ENCODE assay signal across 8 mouse cellular contexts in the genomic region with DNA sequence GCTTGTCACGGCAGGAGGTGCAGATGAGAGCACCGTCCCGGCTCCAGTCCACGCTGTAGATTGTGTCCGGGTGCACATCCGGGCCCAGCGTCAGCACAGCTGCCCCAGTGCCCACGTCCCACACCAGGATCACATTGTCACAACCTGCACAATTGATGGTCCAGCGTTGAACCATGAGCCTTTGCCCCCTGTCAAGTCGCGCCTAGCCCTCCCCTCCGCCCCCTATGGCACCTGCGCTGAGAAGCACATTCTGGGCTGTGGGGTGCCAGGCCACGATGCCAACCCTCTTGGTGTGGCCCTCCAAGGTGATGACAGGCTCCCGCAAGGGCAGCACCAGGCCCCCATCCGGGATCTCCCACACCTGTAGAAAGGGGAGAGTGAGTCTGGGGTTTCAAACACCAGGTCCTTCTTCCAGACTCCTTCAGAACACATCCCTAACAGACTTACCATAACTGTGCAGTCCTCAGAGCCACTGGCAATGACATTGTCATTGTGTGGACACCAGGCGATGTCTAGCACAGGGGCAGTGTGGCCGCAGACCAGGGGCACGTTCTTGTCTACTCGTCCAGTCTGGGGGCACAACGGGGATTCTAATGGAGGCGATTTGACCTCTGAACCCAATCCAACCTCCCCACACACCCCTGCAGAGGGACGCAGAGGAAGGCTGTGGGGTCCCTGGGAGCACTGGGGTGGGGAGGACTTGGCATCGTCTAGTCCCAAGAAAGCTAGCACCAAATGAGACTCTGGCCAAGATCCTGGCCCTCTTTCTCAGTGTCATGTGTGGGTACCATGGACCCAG. TPM values are rescaled to one million over a fixed set of nuclear protein-coding genes. Genes with fewer than 3 reads are reported as not detected.
A peak's percentile ranks its signal among the peaks of the same experiment; 100 is the strongest.
DNase-seq lines count a peak whose midpoint lies in the region; ATAC-seq lines count a peak whose summit lies in the region.

No protein-coding gene starts in this region.

- ATAC-seq in kidney, embryonic 16.5 days (ENCODE audit: low FRiP score, low TSS enrichment): 0 out of 2 replicates have a peak, but pooled peaks have one; percentile 15
- no peak for ATAC-seq in embryonic facial prominence, embryonic 13.5 days (ENCODE audit: insufficient number of reproducible peaks, insufficient read depth, low FRiP score, low TSS enrichment, low read depth)
- ATAC-seq in intestine, embryonic 14.5 days (replicated peaks; ENCODE audit: low FRiP score, low TSS enrichment, low read depth): no peak
- no peak for ATAC-seq in neural tube, embryonic 14.5 days (ENCODE audit: low read depth)
- no peak for ATAC-seq in CD4-positive, CD25-positive, alpha-beta regulatory T cell, adult 4 months

- no peak overlapping the region for H3K27ac ChIP-seq in kidney, embryonic 16.5 days (ENCODE audit: low read length)
- no peak overlapping the region for H3K27ac ChIP-seq in embryonic facial prominence, embryonic 13.5 days
- no peak overlapping the region for H3K27ac ChIP-seq in intestine, embryonic 14.5 days (ENCODE audit: low read depth)
- H3K27ac ChIP-seq in neural tube, embryonic 14.5 days (ENCODE audit: low read depth, low read length): no peak overlapping the region

- H3K4me1 ChIP-seq in kidney, embryonic 16.5 days (ENCODE audit: insufficient read depth, low read length): peaks cover 19% of the 10 kb centered on the region
- H3K4me1 ChIP-seq in embryonic facial prominence, embryonic 13.5 days: peaks cover 28% of the 10 kb centered on the region
- peaks cover 6% of the 10 kb centered on the region for H3K4me1 ChIP-seq in intestine, embryonic 14.5 days (replicated peaks; ENCODE audit: control insufficient read depth, insufficient read depth, low read length)
- peaks cover 23% of the 10 kb centered on the region for H3K4me1 ChIP-seq in neural tube, embryonic 14.5 days (ENCODE audit: control insufficient read depth, insufficient read depth, low read length)

- peaks cover 19% of the 10 kb centered on the region for H3K27me3 ChIP-seq in kidney, embryonic 16.5 days (ENCODE audit: insufficient read depth, low read length)
- H3K27me3 ChIP-seq in embryonic facial prominence, embryonic 13.5 days: peaks cover 40% of the 10 kb centered on the region
- peaks cover 30% of the 10 kb centered on the region for H3K27me3 ChIP-seq in intestine, embryonic 14.5 days (replicated peaks; ENCODE audit: control insufficient read depth, insufficient read depth, low read length)
- no peaks in the 10 kb centered on the region for H3K27me3 ChIP-seq in neural tube, embryonic 14.5 days (ENCODE audit: control insufficient read depth, insufficient read depth, low read length)

- no peaks in the 10 kb centered on the region for H3K36me3 ChIP-seq in kidney, embryonic 16.5 days (ENCODE audit: insufficient read depth, low read length)
- 0 out of 2 replicates have a peak, but pooled peaks cover 16% of the 10 kb centered on the region for H3K36me3 ChIP-seq in embryonic facial prominence, embryonic 13.5 days
- peaks cover 6% of the 10 kb centered on the region; the same call in 1 of the 2 replicates for H3K36me3 ChIP-seq in intestine, embryonic 14.5 days (ENCODE audit: control insufficient read depth, insufficient read depth, low read length)
- H3K36me3 ChIP-seq in neural tube, embryonic 14.5 days (ENCODE audit: control insufficient read depth, insufficient read depth, low read length): peaks cover 7% of the 10 kb centered on the region

- H3K4me2 ChIP-seq in kidney, embryonic 16.5 days (replicated peaks; ENCODE audit: low read depth, low read length): peak overlapping the region; percentile 36
- peak overlapping the region; percentile 36 for H3K4me2 ChIP-seq in embryonic facial prominence, embryonic 13.5 days
- peak overlapping the region; percentile 3; the same call in 1 of the 2 replicates for H3K4me2 ChIP-seq in intestine, embryonic 14.5 days (ENCODE audit: low read length)
- H3K4me2 ChIP-seq in neural tube, embryonic 14.5 days (ENCODE audit: low read depth, low read length): peak overlapping the region; percentile 23; the same call in 1 of the 2 replicates

- 0 out of 2 replicates have a peak overlapping the region, but pooled peaks have one; percentile 48 for H3K9ac ChIP-seq in kidney, embryonic 16.5 days (replicated peaks; ENCODE audit: low read length)
- H3K9ac ChIP-seq in embryonic facial prominence, embryonic 13.5 days: peak overlapping the region; percentile 49; the same call in 1 of the 2 replicates
- H3K9ac ChIP-seq in intestine, embryonic 14.5 days (ENCODE audit: low read length): no peak overlapping the region
- H3K9ac ChIP-seq in neural tube, embryonic 14.5 days (replicated peaks; ENCODE audit: low read depth, low read length): 0 out of 2 replicates have a peak overlapping the region, but pooled peaks have one; percentile 25

- H3K4me3 ChIP-seq in kidney, embryonic 16.5 days (ENCODE audit: low read length): no peak overlapping the region
- 0 out of 2 replicates have a peak overlapping the region, but pooled peaks have one; percentile 2 for H3K4me3 ChIP-seq in embryonic facial prominence, embryonic 13.5 days
- no peak overlapping the region for H3K4me3 ChIP-seq in intestine, embryonic 14.5 days (ENCODE audit: low read depth, low read length)
- no peak overlapping the region for H3K4me3 ChIP-seq in neural tube, embryonic 14.5 days (ENCODE audit: low read depth, low read length)

- 56% methylated on average over 24 of the region's 24 CpGs for WGBS in kidney, embryonic 16.5 days
- 61% methylated on average over 24 of the region's 24 CpGs for whole genome bisulfite sequencing in embryonic facial prominence, embryonic 13.5 days
- 61% methylated on average over 24 of the region's 24 CpGs for WGBS in intestine, embryonic 14.5 days
- WGBS in neural tube, embryonic 14.5 days: 61% methylated on average over 24 of the region's 24 CpGs

- no peak for DNase-seq in kidney, postnatal 36 days
- no peak for DNase-seq in intestine, embryonic 14.5 days (ENCODE audit: low spot score)
- DNase-seq in right cerebral cortex, postnatal 14 days: no peak
- no peak for DNase-seq in gastrocnemius, postnatal 4 days (ENCODE audit: low spot score in 2 of 2)

- no peaks in the 10 kb centered on the region for H3K9me3 ChIP-seq in kidney, embryonic 16.5 days (ENCODE audit: low read length)
- H3K9me3 ChIP-seq in embryonic facial prominence, embryonic 13.5 days: no peaks in the 10 kb centered on the region
- no peaks in the 10 kb centered on the region for H3K9me3 ChIP-seq in intestine, embryonic 14.5 days (ENCODE audit: control insufficient read depth, low read length)
- no peaks in the 10 kb centered on the region for H3K9me3 ChIP-seq in neural tube, embryonic 14.5 days (ENCODE audit: control insufficient read depth, low read length)

RNA-seq across cellular contexts. Expression of a gene that starts 5.8 kb away (rescaled TPM):
- 17.5 and 19.7 TPM in 2 replicates for polyA plus RNA-seq in kidney, embryonic 16.5 days (2015; fragmentation: Nextera tagmentation; extraction: Ambion mirVana)
- 33.3 and 35.8 TPM in 2 replicates for polyA plus RNA-seq in embryonic facial prominence, embryonic 13.5 days (2015; fragmentation: Nextera tagmentation; extraction: Ambion mirVana)
- polyA plus RNA-seq in intestine, embryonic 14.5 days (2014; fragmentation: Nextera tagmentation; extraction: Ambion mirVana): 35.1 and 35.9 TPM in 2 replicates
- 98.8 and 104 TPM in 2 replicates for polyA plus RNA-seq in neural tube, embryonic 14.5 days (2014; fragmentation: Nextera tagmentation; extraction: Ambion mirVana)
- polyA plus RNA-seq in CD4-positive, CD25-positive, alpha-beta regulatory T cell, adult 4 months (2017; shearing (Covaris generic)): 1,000 to 10,000 TPM; 2,251 to 2,782 TPM
- 10 to 100 TPM; 11.8 to 14.5 TPM for total RNA-seq in gastrocnemius, postnatal 4 days (2021)

RNA-seq across cellular contexts. Expression of a gene that starts 6.2 kb away (rescaled TPM):
- polyA plus RNA-seq in kidney, embryonic 16.5 days (2015; fragmentation: Nextera tagmentation; extraction: Ambion mirVana): 9.5 and 12.3 TPM in 2 replicates
- polyA plus RNA-seq in embryonic facial prominence, embryonic 13.5 days (2015; fragmentation: Nextera tagmentation; extraction: Ambion mirVana): 14.0 and 15.0 TPM in 2 replicates
- 7.1 and 8.4 TPM in 2 replicates for polyA plus RNA-seq in intestine, embryonic 14.5 days (2014; fragmentation: Nextera tagmentation; extraction: Ambion mirVana)
- 11.2 and 13.1 TPM in 2 replicates for polyA plus RNA-seq in neural tube, embryonic 14.5 days (2014; fragmentation: Nextera tagmentation; extraction: Ambion mirVana)
- polyA plus RNA-seq in CD4-positive, CD25-positive, alpha-beta regulatory T cell, adult 4 months (2017; shearing (Covaris generic)): 10 to 100 TPM; 10.6 to 21.4 TPM
- 1 to 10 TPM; 7.0 to 7.4 TPM for total RNA-seq in gastrocnemius, postnatal 4 days (2021)

RNA-seq across cellular contexts. Expression of a gene that starts 6.6 kb away (rescaled TPM):
- polyA plus RNA-seq in kidney, embryonic 16.5 days (2015; fragmentation: Nextera tagmentation; extraction: Ambion mirVana): 119 and 122 TPM in 2 replicates
- polyA plus RNA-seq in embryonic facial prominence, embryonic 13.5 days (2015; fragmentation: Nextera tagmentation; extraction: Ambion mirVana): 105 and 139 TPM in 2 replicates
- 140 and 159 TPM in 2 replicates for polyA plus RNA-seq in intestine, embryonic 14.5 days (2014; fragmentation: Nextera tagmentation; extraction: Ambion mirVana)
- polyA plus RNA-seq in neural tube, embryonic 14.5 days (2014; fragmentation: Nextera tagmentation; extraction: Ambion mirVana): 132 and 140 TPM in 2 replicates
- 100 to 1,000 TPM in 1 of 2 experiments, 10 to 100 TPM in 1; 82.6 to 175 TPM for polyA plus RNA-seq in CD4-positive, CD25-positive, alpha-beta regulatory T cell, adult 4 months (2017; shearing (Covaris generic))
- total RNA-seq in gastrocnemius, postnatal 4 days (2021): 10 to 100 TPM; 56.2 to 61.9 TPM

RNA-seq across cellular contexts. Expression of a gene that starts 25.5 kb away (rescaled TPM):
- 9.1 and 9.4 TPM in 2 replicates for polyA plus RNA-seq in kidney, embryonic 16.5 days (2015; fragmentation: Nextera tagmentation; extraction: Ambion mirVana)
- 4.3 and 4.4 TPM in 2 replicates for polyA plus RNA-seq in embryonic facial prominence, embryonic 13.5 days (2015; fragmentation: Nextera tagmentation; extraction: Ambion mirVana)
- polyA plus RNA-seq in intestine, embryonic 14.5 days (2014; fragmentation: Nextera tagmentation; extraction: Ambion mirVana): 3.5 and 3.8 TPM in 2 replicates
- 0.59 and 2.2 TPM in 2 replicates for polyA plus RNA-seq in neural tube, embryonic 14.5 days (2014; fragmentation: Nextera tagmentation; extraction: Ambion mirVana)
- 1 to 10 TPM in 1 of 2 experiments, under 1 TPM in 1; 0.82 to 1.3 TPM for polyA plus RNA-seq in CD4-positive, CD25-positive, alpha-beta regulatory T cell, adult 4 months (2017; shearing (Covaris generic))
- 10 to 100 TPM; 13.1 to 14.2 TPM for total RNA-seq in gastrocnemius, postnatal 4 days (2021)

RNA-seq across cellular contexts. Expression of a gene that starts 52.6 kb away (rescaled TPM):
- 50.7 and 57.2 TPM in 2 replicates for polyA plus RNA-seq in kidney, embryonic 16.5 days (2015; fragmentation: Nextera tagmentation; extraction: Ambion mirVana)
- 48.9 and 62.9 TPM in 2 replicates for polyA plus RNA-seq in embryonic facial prominence, embryonic 13.5 days (2015; fragmentation: Nextera tagmentation; extraction: Ambion mirVana)
- 53.4 and 64.5 TPM in 2 replicates for polyA plus RNA-seq in intestine, embryonic 14.5 days (2014; fragmentation: Nextera tagmentation; extraction: Ambion mirVana)
- 58.0 and 61.5 TPM in 2 replicates for polyA plus RNA-seq in neural tube, embryonic 14.5 days (2014; fragmentation: Nextera tagmentation; extraction: Ambion mirVana)
- polyA plus RNA-seq in CD4-positive, CD25-positive, alpha-beta regulatory T cell, adult 4 months (2017; shearing (Covaris generic)): 100 to 1,000 TPM in 1 of 2 experiments, 10 to 100 TPM in 1; 93.1 to 113 TPM
- 10 to 100 TPM; 27.7 to 31.8 TPM for total RNA-seq in gastrocnemius, postnatal 4 days (2021)

Comparison
In these comparisons a context has a peak if more than half of its experiments do, and no peak if none do; other contexts are left out.
1. RNA of a gene that starts 5.8 kb away (polyA plus RNA-seq): 2,251 to 2,782 TPM in CD4-positive, CD25-positive, alpha-beta regulatory T cell, adult 4 months; 98.8 to 104 TPM in neural tube, embryonic 14.5 days, 35.1 to 35.9 TPM in intestine, embryonic 14.5 days, 33.3 to 35.8 TPM in embryonic facial prominence, embryonic 13.5 days and 17.5 to 19.7 TPM in kidney, embryonic 16.5 days; every median in the first group is over 10 times any median in the second.
2. Peak in every context shown above with its lines, with median percentiles within 50 percentile points of each other: H3K4me2 ChIP-seq.